Mouse (Mus musculus): ENCODE results near the gene Atg4b. TPM values are rescaled to one million over a fixed set of nuclear protein-coding genes. Genes with fewer than 3 reads are reported as not detected.
"Not testable (repeated sequence)": the region's sequence is repeated elsewhere in the genome, so short reads cannot be mapped to it uniquely, and the experiment has no call there.

Gene Atg4b
- total and polyA plus RNA-seq, 2 experiments from 2014 or later, result 75.0 to 75.8 TPM

GRCm38 (mm10) chr1:93834671-93835150, 83.4 kb downstream of the Atg4b start:
- no peak for ATAC-seq
- no peaks in the 10 kb centered on the region for H3K4me1 ChIP-seq (ENCODE audit: insufficient read depth, low read length)
- no peak for TF ChIP-seq CTCF (IDR thresholded peaks at IDR 0.05; ENCODE audit: low read depth)
- no peaks in the 10 kb centered on the region for H3K36me3 ChIP-seq (ENCODE audit: insufficient read depth, low read length)
- no peak overlapping the region for H3K27ac ChIP-seq
- H3K9me3 ChIP-seq (ENCODE audit: low read length), result no peaks in the 10 kb centered on the region
- H3K4me3 ChIP-seq (ENCODE audit: low read length), result no peak overlapping the region
- H3K9ac ChIP-seq (replicated peaks; ENCODE audit: low read length), result no peak overlapping the region
- H3K27me3 ChIP-seq (ENCODE audit: insufficient read depth, low read length), result no peaks in the 10 kb centered on the region
- no peak for DNase-seq (ENCODE audit: low spot score)
- 83% methylated on average over 7 of the region's 7 CpGs for WGBS
- H3K4me2 ChIP-seq (ENCODE audit: low read depth, low read length), result no peak overlapping the region

GRCm38 (mm10) chr1:93835211-93835610, 83.9 kb downstream of the Atg4b start:
- H3K4me1 ChIP-seq (ENCODE audit: insufficient read depth, low read length), result no peaks in the 10 kb centered on the region
- no peaks in the 10 kb centered on the region for H3K27me3 ChIP-seq (ENCODE audit: insufficient read depth, low read length)
- WGBS, result 84% methylated on average over 4 of the region's 4 CpGs
- H3K27ac ChIP-seq, result no peak overlapping the region
- ATAC-seq, result no peak; the same call in 1 of the 2 replicates
- no peaks in the 10 kb centered on the region for H3K36me3 ChIP-seq (ENCODE audit: insufficient read depth, low read length)
- H3K9me3 ChIP-seq (ENCODE audit: low read length), result no peaks in the 10 kb centered on the region
- no peak overlapping the region for H3K4me3 ChIP-seq (ENCODE audit: low read length)
- H3K4me2 ChIP-seq (ENCODE audit: low read depth, low read length), result no peak overlapping the region
- no peak for DNase-seq (ENCODE audit: low spot score)
- no peak for TF ChIP-seq CTCF (IDR thresholded peaks at IDR 0.05; ENCODE audit: low read depth)
- H3K9ac ChIP-seq (replicated peaks; ENCODE audit: low read length), result no peak overlapping the region

GRCm38 (mm10) chr1:93835876-93836531, 84.7 kb downstream of the Atg4b start:
- no peaks in the 10 kb centered on the region for H3K36me3 ChIP-seq (ENCODE audit: insufficient read depth, low read length)
- H3K9ac ChIP-seq (replicated peaks; ENCODE audit: low read length), result no peak overlapping the region
- no peak for TF ChIP-seq CTCF (IDR thresholded peaks at IDR 0.05; ENCODE audit: low read depth)
- H3K9me3 ChIP-seq (ENCODE audit: low read length), result no peaks in the 10 kb centered on the region
- H3K27me3 ChIP-seq (ENCODE audit: insufficient read depth, low read length), result no peaks in the 10 kb centered on the region
- H3K4me2 ChIP-seq (ENCODE audit: low read depth, low read length), result no peak overlapping the region
- no peaks in the 10 kb centered on the region for H3K4me1 ChIP-seq (ENCODE audit: insufficient read depth, low read length)
- no peak overlapping the region for H3K4me3 ChIP-seq (ENCODE audit: low read length)
- H3K27ac ChIP-seq, result no peak overlapping the region
- DNase-seq (ENCODE audit: low spot score) (no peak), ATAC-seq (no peak)
- 93% methylated on average over 6 of the region's 6 CpGs for whole genome bisulfite sequencing

- no peak for TF ChIP-seq CTCF (IDR thresholded peaks at IDR 0.05; ENCODE audit: low read depth)
- no peaks in the 10 kb centered on the region for H3K4me1 ChIP-seq (ENCODE audit: insufficient read depth, low read length)
- no peak overlapping the region for H3K27ac ChIP-seq
- H3K36me3 ChIP-seq (ENCODE audit: insufficient read depth, low read length), result no peaks in the 10 kb centered on the region
- ATAC-seq (no peak), DNase-seq (ENCODE audit: low spot score) (no peak)
- H3K27me3 ChIP-seq (ENCODE audit: insufficient read depth, low read length), result no peaks in the 10 kb centered on the region
- H3K4me3 ChIP-seq (ENCODE audit: low read length), result no peak overlapping the region
- no peak overlapping the region for H3K4me2 ChIP-seq (ENCODE audit: low read depth, low read length)
- H3K9me3 ChIP-seq (ENCODE audit: low read length), result no peaks in the 10 kb centered on the region
- WGBS, result 97% methylated on average over 2 of the region's 2 CpGs
- no peak overlapping the region for H3K9ac ChIP-seq (replicated peaks; ENCODE audit: low read length)
These were observed 85.2 kb downstream of the Atg4b start for GRCm38 (mm10) chr1:93836532-93836913.

GRCm38 (mm10) chr1:93837335-93837734, 86.0 kb downstream of the Atg4b start:
- Histone ChIP-seq H3K27me3 (ENCODE audit: insufficient read depth, low read length) (no peaks in the 10 kb centered on the region), H3K4me3 (ENCODE audit: low read length) (no peak overlapping the region), H3K27ac (no peak overlapping the region), H3K9me3 (ENCODE audit: low read length) (no peaks in the 10 kb centered on the region), H3K4me2 (ENCODE audit: low read depth, low read length) (no peak overlapping the region), H3K4me1 (ENCODE audit: insufficient read depth, low read length) (no peaks in the 10 kb centered on the region), H3K36me3 (ENCODE audit: insufficient read depth, low read length) (no peaks in the 10 kb centered on the region), H3K9ac (replicated peaks; ENCODE audit: low read length) (no peak overlapping the region)
- ATAC-seq (no peak), DNase-seq (ENCODE audit: low spot score) (no peak)
- WGBS, result 93% methylated on average over 7 of the region's 8 CpGs
- no peak for TF ChIP-seq CTCF (IDR thresholded peaks at IDR 0.05; ENCODE audit: low read depth)

GRCm38 (mm10) chr1:93838569-93838968, 87.3 kb downstream of the Atg4b start:
- not testable (repeated sequence) for ATAC-seq; H3K4me1 ChIP-seq (ENCODE audit: insufficient read depth, low read length); H3K36me3 ChIP-seq (ENCODE audit: insufficient read depth, low read length); DNase-seq (ENCODE audit: low spot score); H3K4me3 ChIP-seq (ENCODE audit: low read length); H3K27ac ChIP-seq; H3K9ac ChIP-seq (replicated peaks; ENCODE audit: low read length); H3K27me3 ChIP-seq (ENCODE audit: insufficient read depth, low read length); H3K4me2 ChIP-seq (ENCODE audit: low read depth, low read length); H3K9me3 ChIP-seq (ENCODE audit: low read length)
- WGBS, result 90% methylated on average over 7 of the region's 8 CpGs

Other genes starting within 250 kb of the Atg4b start
- 5.5 and 8.8 TPM in 2 replicates for gene Farp2, start 239.4 kb upstream of the Atg4b start, total RNA-seq (2014; rRNA removed)
- 2.7 and 2.9 TPM in 2 replicates for gene Farp2, start 239.4 kb upstream of the Atg4b start, polyA plus RNA-seq (2015; fragmentation: Nextera tagmentation; extraction: Ambion mirVana)
- 261 and 340 TPM in 2 replicates for gene Stk25, start 92.8 kb upstream of the Atg4b start, total RNA-seq (2014; rRNA removed)
- gene Stk25, start 92.8 kb upstream of the Atg4b start, polyA plus RNA-seq (2015; fragmentation: Nextera tagmentation; extraction: Ambion mirVana), result 309 and 328 TPM in 2 replicates
- gene Bok, start 65.8 kb upstream of the Atg4b start, total RNA-seq (2014; rRNA removed), result 133 and 136 TPM in 2 replicates
- 97.6 and 103 TPM in 2 replicates for gene Bok, start 65.8 kb upstream of the Atg4b start, polyA plus RNA-seq (2015; fragmentation: Nextera tagmentation; extraction: Ambion mirVana)
- gene Thap4, start 3.4 kb downstream of the Atg4b start, total RNA-seq (2014; rRNA removed), result 41.5 and 58.7 TPM in 2 replicates
- gene Thap4, start 3.4 kb downstream of the Atg4b start, polyA plus RNA-seq (2015; fragmentation: Nextera tagmentation; extraction: Ambion mirVana), result 49.9 and 50.2 TPM in 2 replicates
- 74.4 and 76.0 TPM in 2 replicates for gene Dtymk, start 50.4 kb downstream of the Atg4b start, total RNA-seq (2014; rRNA removed)
- gene Dtymk, start 50.4 kb downstream of the Atg4b start, polyA plus RNA-seq (2015; fragmentation: Nextera tagmentation; extraction: Ambion mirVana), result 129 and 136 TPM in 2 replicates
- 9.4 and 9.9 TPM in 2 replicates for gene Ing5, start 52.5 kb downstream of the Atg4b start, total RNA-seq (2014; rRNA removed)
- 7.0 and 7.1 TPM in 2 replicates for gene Ing5, start 52.5 kb downstream of the Atg4b start, polyA plus RNA-seq (2015; fragmentation: Nextera tagmentation; extraction: Ambion mirVana)
- gene D2hgdh, start 73.4 kb downstream of the Atg4b start, total RNA-seq (2014; rRNA removed), result 13.6 and 23.6 TPM in 2 replicates
- gene D2hgdh, start 73.4 kb downstream of the Atg4b start, polyA plus RNA-seq (2015; fragmentation: Nextera tagmentation; extraction: Ambion mirVana), result 12.0 and 13.0 TPM in 2 replicates
- not detected in 2 replicates for gene Gal3st2, start 109.8 kb downstream of the Atg4b start, total RNA-seq (2014; rRNA removed)
- gene Gal3st2, start 109.8 kb downstream of the Atg4b start, polyA plus RNA-seq (2015; fragmentation: Nextera tagmentation; extraction: Ambion mirVana), result 0.06 TPM in 1 of 2 replicates, not detected in the other
- not detected in 2 replicates for gene Gal3st2b, start 166.8 kb downstream of the Atg4b start, total RNA-seq (2014; rRNA removed)
- 0.13 TPM in 1 of 2 replicates, not detected in the other for gene Gal3st2b, start 166.8 kb downstream of the Atg4b start, polyA plus RNA-seq (2015; fragmentation: Nextera tagmentation; extraction: Ambion mirVana)
- not detected in 2 replicates for gene Gal3st2c, start 239.0 kb downstream of the Atg4b start, total RNA-seq (2014; rRNA removed)
- gene Gal3st2c, start 239.0 kb downstream of the Atg4b start, polyA plus RNA-seq (2015; fragmentation: Nextera tagmentation; extraction: Ambion mirVana), result not detected in 2 replicates

All from hindbrain, postnatal 0 days (tissue).